Mouse (Mus musculus): Measurements from ENCODE around the gene Hist1h4d. TPM values are rescaled to one million over a fixed set of nuclear protein-coding genes. Genes with fewer than 3 reads are reported as not detected.
"Not testable (repeated sequence)": the region's sequence is repeated elsewhere in the genome, so short reads cannot be mapped to it uniquely, and the experiment has no call there.

Gene Hist1h4d
- total RNA-seq, 2 experiments from 2014 or later: 159 to 164 TPM

GRCm38 (mm10) chr13:23573034-23573897 lies 8.1 kb upstream of the Hist1h4d start:
- DNase-seq: not testable (repeated sequence)

- DNase-seq: peak; percentile 78 to 83
Observed at GRCm38 (mm10) chr13:23573898-23574524, 7.4 kb upstream of the Hist1h4d start, which contains the start of the genes Hist1h2bf and Hist1h2ad. Gene Hist1h2bf (minus strand): TSS chr13:23574196. Gene Hist1h2ad (plus strand): TSS chr13:23574381.

GRCm38 (mm10) chr13:23574546-23575170 lies 6.7 kb upstream of the Hist1h4d start:
- not testable (repeated sequence) for DNase-seq

- DNase-seq: no peak
Observed at GRCm38 (mm10) chr13:23575271-23575851, 6.0 kb upstream of the Hist1h4d start, which contains the start of gene Hist1h3d. Gene Hist1h3d (plus strand): TSS chr13:23575763.

- DNase-seq: not testable (repeated sequence)
Observed at GRCm38 (mm10) chr13:23575864-23576313, 5.5 kb upstream of the Hist1h4d start.

- no peak for DNase-seq
Observed at GRCm38 (mm10) chr13:23576351-23576881, 5.0 kb upstream of the Hist1h4d start.

- DNase-seq: no peak
Observed at GRCm38 (mm10) chr13:23576906-23577639, 4.3 kb upstream of the Hist1h4d start.

- DNase-seq: no peak
Observed at GRCm38 (mm10) chr13:23577835-23578234, 3.6 kb upstream of the Hist1h4d start.

- DNase-seq: no peak
Observed at GRCm38 (mm10) chr13:23582219-23583056, 1.0 kb downstream of the Hist1h4d start.

- no peak for DNase-seq
Observed at GRCm38 (mm10) chr13:23583387-23584068, 2.1 kb downstream of the Hist1h4d start.

GRCm38 (mm10) chr13:23584331-23584730 lies 2.9 kb downstream of the Hist1h4d start:
- DNase-seq: no peak

- peak; percentile 79 to 80 for DNase-seq
Observed at GRCm38 (mm10) chr13:23585029-23585441, 3.6 kb downstream of the Hist1h4d start.

GRCm38 (mm10) chr13:23585442-23586098 lies 4.2 kb downstream of the Hist1h4d start:
- peak; percentile 65 to 67 for DNase-seq

GRCm38 (mm10) chr13:23586099-23586939 lies 4.9 kb downstream of the Hist1h4d start:
- DNase-seq: no peak

GRCm38 (mm10) chr13:23586940-23587225 lies 5.5 kb downstream of the Hist1h4d start:
- no peak for DNase-seq

GRCm38 (mm10) chr13:23591206-23591605 lies 9.8 kb downstream of the Hist1h4d start:
- no peak for DNase-seq

GRCm38 (mm10) chr13:23591886-23592285 lies 10.5 kb downstream of the Hist1h4d start:
- DNase-seq: not testable (repeated sequence)

- DNase-seq: no peak
Observed at GRCm38 (mm10) chr13:23592614-23593013, 11.2 kb downstream of the Hist1h4d start.
